Mouse (Mus musculus): ENCODE data around the gene Adamts9. TPM values are rescaled to one million over a fixed set of nuclear protein-coding genes. Genes with fewer than 3 reads are reported as not detected.
A peak's percentile ranks its signal among the peaks of the same experiment; 100 is the strongest.

Adamts9 gene
- polyA plus RNA-seq, 1 experiment from 2014 or later, result 22.8 TPM

GRCm38 (mm10) chr6:92755826-92756225, 187.5 kb downstream of the Adamts9 start:
- no peaks in the 10 kb centered on the region for H3K27me3 ChIP-seq (ENCODE audit: control insufficient read depth, insufficient read depth, low read length)
- H3K4me2 ChIP-seq (ENCODE audit: low read depth, low read length), result no peak overlapping the region
- no peaks in the 10 kb centered on the region for H3K36me3 ChIP-seq (ENCODE audit: control insufficient read depth, insufficient read depth, low read length)
- no peak overlapping the region for H3K4me3 ChIP-seq (replicated peaks; ENCODE audit: low read length)
- ATAC-seq (ENCODE audit: insufficient read depth, low FRiP score), result no peak
- WGBS, result 14% methylated on average over 5 of the region's 5 CpGs
- H3K4me1 ChIP-seq (ENCODE audit: control insufficient read depth, insufficient read depth, low read length), result no peaks in the 10 kb centered on the region
- H3K27ac ChIP-seq (ENCODE audit: low read length), result no peak overlapping the region
- no peak overlapping the region for H3K9ac ChIP-seq (ENCODE audit: low read length)
- no peaks in the 10 kb centered on the region for H3K9me3 ChIP-seq (replicated peaks; ENCODE audit: control insufficient read depth, low read length)

GRCm38 (mm10) chr6:92752737-92753136, 190.6 kb downstream of the Adamts9 start:
- Histone ChIP-seq H3K36me3 (ENCODE audit: control insufficient read depth, insufficient read depth, low read length) (no peaks in the 10 kb centered on the region), H3K4me1 (ENCODE audit: control insufficient read depth, insufficient read depth, low read length) (no peaks in the 10 kb centered on the region), H3K27me3 (ENCODE audit: control insufficient read depth, insufficient read depth, low read length) (no peaks in the 10 kb centered on the region), H3K9me3 (replicated peaks; ENCODE audit: control insufficient read depth, low read length) (no peaks in the 10 kb centered on the region), H3K27ac (ENCODE audit: low read length) (no peak overlapping the region), H3K9ac (ENCODE audit: low read length) (no peak overlapping the region), H3K4me2 (ENCODE audit: low read depth, low read length) (no peak overlapping the region), H3K4me3 (replicated peaks; ENCODE audit: low read length) (no peak overlapping the region)
- 59% methylated on average over 2 of the region's 2 CpGs for WGBS
- no peak for ATAC-seq (ENCODE audit: insufficient read depth, low FRiP score)

GRCm38 (mm10) chr6:92749420-92749819, 193.9 kb downstream of the Adamts9 start:
- no peak overlapping the region for H3K4me3 ChIP-seq (replicated peaks; ENCODE audit: low read length)
- 66% methylated on average over 4 of the region's 4 CpGs for WGBS
- no peak overlapping the region for H3K9ac ChIP-seq (ENCODE audit: low read length)
- ATAC-seq (ENCODE audit: insufficient read depth, low FRiP score), result no peak
- no peaks in the 10 kb centered on the region for H3K4me1 ChIP-seq (ENCODE audit: control insufficient read depth, insufficient read depth, low read length)
- H3K9me3 ChIP-seq (replicated peaks; ENCODE audit: control insufficient read depth, low read length), result no peaks in the 10 kb centered on the region
- H3K27me3 ChIP-seq (ENCODE audit: control insufficient read depth, insufficient read depth, low read length), result no peaks in the 10 kb centered on the region
- no peaks in the 10 kb centered on the region for H3K36me3 ChIP-seq (ENCODE audit: control insufficient read depth, insufficient read depth, low read length)
- H3K4me2 ChIP-seq (ENCODE audit: low read depth, low read length), result no peak overlapping the region
- no peak overlapping the region for H3K27ac ChIP-seq (ENCODE audit: low read length)

- H3K27ac ChIP-seq (ENCODE audit: low read length), result no peak overlapping the region
- WGBS, result 10% methylated on average over 11 of the region's 11 CpGs
Measured at GRCm38 (mm10) chr6:92743605-92744004, 199.7 kb downstream of the Adamts9 start.

GRCm38 (mm10) chr6:92737116-92737515, 206.2 kb downstream of the Adamts9 start:
- Histone ChIP-seq H3K9ac (ENCODE audit: low read length) (no peak overlapping the region), H3K4me1 (ENCODE audit: control insufficient read depth, insufficient read depth, low read length) (no peaks in the 10 kb centered on the region), H3K9me3 (replicated peaks; ENCODE audit: control insufficient read depth, low read length) (peaks cover 4% of the 10 kb centered on the region; the same call in 1 of the 2 replicates), H3K36me3 (ENCODE audit: control insufficient read depth, insufficient read depth, low read length) (no peaks in the 10 kb centered on the region), H3K4me3 (replicated peaks; ENCODE audit: low read length) (no peak overlapping the region), H3K4me2 (ENCODE audit: low read depth, low read length) (no peak overlapping the region), H3K27me3 (ENCODE audit: control insufficient read depth, insufficient read depth, low read length) (no peaks in the 10 kb centered on the region), H3K27ac (ENCODE audit: low read length) (no peak overlapping the region)
- 89% methylated on average over 1 of the region's 1 CpGs for WGBS
- no peak for ATAC-seq (ENCODE audit: insufficient read depth, low FRiP score)

More at GRCm38 (mm10) chr6:92743605-92744004, 199.7 kb downstream of the Adamts9 start:
- Histone ChIP-seq H3K4me1 (ENCODE audit: control insufficient read depth, insufficient read depth, low read length) (no peaks in the 10 kb centered on the region), H3K9me3 (replicated peaks; ENCODE audit: control insufficient read depth, low read length) (no peaks in the 10 kb centered on the region), H3K4me3 (replicated peaks; ENCODE audit: low read length) (no peak overlapping the region), H3K9ac (ENCODE audit: low read length) (no peak overlapping the region), H3K4me2 (ENCODE audit: low read depth, low read length) (peak overlapping the region; percentile 25; the same call in 1 of the 2 replicates), H3K36me3 (ENCODE audit: control insufficient read depth, insufficient read depth, low read length) (no peaks in the 10 kb centered on the region), H3K27me3 (ENCODE audit: control insufficient read depth, insufficient read depth, low read length) (no peaks in the 10 kb centered on the region)
- ATAC-seq (ENCODE audit: insufficient read depth, low FRiP score), result 0 out of 2 replicates have a peak, but pooled peaks have one; percentile 33

- no peak overlapping the region for H3K4me2 ChIP-seq (ENCODE audit: low read depth, low read length)
- no peak overlapping the region for H3K27ac ChIP-seq (ENCODE audit: low read length)
- H3K9me3 ChIP-seq (replicated peaks; ENCODE audit: control insufficient read depth, low read length), result peaks cover 4% of the 10 kb centered on the region; the same call in 1 of the 2 replicates
- H3K27me3 ChIP-seq (ENCODE audit: control insufficient read depth, insufficient read depth, low read length), result no peaks in the 10 kb centered on the region
- H3K36me3 ChIP-seq (ENCODE audit: control insufficient read depth, insufficient read depth, low read length), result no peaks in the 10 kb centered on the region
- no peak overlapping the region for H3K9ac ChIP-seq (ENCODE audit: low read length)
- ATAC-seq (ENCODE audit: insufficient read depth, low FRiP score), result no peak
- no peak overlapping the region for H3K4me3 ChIP-seq (replicated peaks; ENCODE audit: low read length)
- H3K4me1 ChIP-seq (ENCODE audit: control insufficient read depth, insufficient read depth, low read length), result 0 out of 2 replicates have a peak, but pooled peaks cover 1% of the 10 kb centered on the region
Measured at GRCm38 (mm10) chr6:92733651-92734050, 209.6 kb downstream of the Adamts9 start.

GRCm38 (mm10) chr6:92728514-92728913, 214.8 kb downstream of the Adamts9 start:
- ATAC-seq (ENCODE audit: insufficient read depth, low FRiP score), result no peak
- Histone ChIP-seq H3K9ac (ENCODE audit: low read length) (0 out of 2 replicates have a peak overlapping the region, but pooled peaks have one; percentile 12), H3K4me2 (ENCODE audit: low read depth, low read length) (peak overlapping the region; percentile 33), H3K9me3 (replicated peaks; ENCODE audit: control insufficient read depth, low read length) (no peaks in the 10 kb centered on the region), H3K4me1 (ENCODE audit: control insufficient read depth, insufficient read depth, low read length) (0 out of 2 replicates have a peak, but pooled peaks cover 12% of the 10 kb centered on the region), H3K27ac (ENCODE audit: low read length) (no peak overlapping the region), H3K4me3 (replicated peaks; ENCODE audit: low read length) (no peak overlapping the region), H3K36me3 (ENCODE audit: control insufficient read depth, insufficient read depth, low read length) (no peaks in the 10 kb centered on the region), H3K27me3 (ENCODE audit: control insufficient read depth, insufficient read depth, low read length) (no peaks in the 10 kb centered on the region)
- 33% methylated on average over 7 of the region's 7 CpGs for WGBS

- H3K9ac ChIP-seq (ENCODE audit: low read length), result 0 out of 2 replicates have a peak overlapping the region, but pooled peaks have one; percentile 12
- ATAC-seq (ENCODE audit: insufficient read depth, low FRiP score), result no peak
- H3K27me3 ChIP-seq (ENCODE audit: control insufficient read depth, insufficient read depth, low read length), result no peaks in the 10 kb centered on the region
- 1% methylated on average over 10 of the region's 10 CpGs for WGBS
- 0 out of 2 replicates have a peak, but pooled peaks cover 12% of the 10 kb centered on the region for H3K4me1 ChIP-seq (ENCODE audit: control insufficient read depth, insufficient read depth, low read length)
- H3K9me3 ChIP-seq (replicated peaks; ENCODE audit: control insufficient read depth, low read length), result no peaks in the 10 kb centered on the region
- H3K4me3 ChIP-seq (replicated peaks; ENCODE audit: low read length), result no peak overlapping the region
- peak overlapping the region; percentile 33 for H3K4me2 ChIP-seq (ENCODE audit: low read depth, low read length)
- no peaks in the 10 kb centered on the region for H3K36me3 ChIP-seq (ENCODE audit: control insufficient read depth, insufficient read depth, low read length)
- no peak overlapping the region for H3K27ac ChIP-seq (ENCODE audit: low read length)
Measured at GRCm38 (mm10) chr6:92728084-92728483, 215.2 kb downstream of the Adamts9 start.

GRCm38 (mm10) chr6:92727351-92727986, 215.8 kb downstream of the Adamts9 start:
- WGBS, result 17% methylated on average over 7 of the region's 7 CpGs
- H3K9me3 ChIP-seq (replicated peaks; ENCODE audit: control insufficient read depth, low read length), result no peaks in the 10 kb centered on the region
- no peak overlapping the region for H3K4me3 ChIP-seq (replicated peaks; ENCODE audit: low read length)
- H3K4me1 ChIP-seq (ENCODE audit: control insufficient read depth, insufficient read depth, low read length), result 0 out of 2 replicates have a peak, but pooled peaks cover 12% of the 10 kb centered on the region
- H3K4me2 ChIP-seq (ENCODE audit: low read depth, low read length), result no peak overlapping the region
- no peak for ATAC-seq (ENCODE audit: insufficient read depth, low FRiP score)
- no peak overlapping the region for H3K9ac ChIP-seq (ENCODE audit: low read length)
- H3K27ac ChIP-seq (ENCODE audit: low read length), result no peak overlapping the region
- no peaks in the 10 kb centered on the region for H3K27me3 ChIP-seq (ENCODE audit: control insufficient read depth, insufficient read depth, low read length)
- H3K36me3 ChIP-seq (ENCODE audit: control insufficient read depth, insufficient read depth, low read length), result no peaks in the 10 kb centered on the region

All from stomach, embryonic 16.5 days (tissue).